Mouse (Mus musculus) ES-Bruce4 (cell line): Measurements from ENCODE around the gene Gm16223. TPM values are rescaled to one million over a fixed set of nuclear protein-coding genes. Genes with fewer than 3 reads are reported as not detected.

Experiments used
- H3K27ac ChIP-seq: 2 replicates; pipeline ENCODE4 v1.5.1; 2012; ENCODE audit warnings: low read length, inconsistent platforms; ENCODE audit not compliant: insufficient read depth
- H3K27me3 ChIP-seq: 2 replicates; pipeline ENCODE4 v1.6.1; 2012; ENCODE audit warnings: mild to moderate bottlenecking, low read length, inconsistent platforms; ENCODE audit not compliant: control insufficient read depth, poor library complexity, insufficient read depth, severe bottlenecking
- H3K36me3 ChIP-seq: 2 replicates; pipeline ENCODE4 v1.6.1; 2012; ENCODE audit warnings: inconsistent platforms, mild to moderate bottlenecking, low read length, moderate library complexity; ENCODE audit not compliant: control insufficient read depth, poor library complexity, insufficient read depth, severe bottlenecking
- H3K4me1 ChIP-seq: one replicate; pipeline ENCODE4 v1.8.1; 2011; ENCODE audit warnings: low read length; ENCODE audit not compliant: control insufficient read depth, insufficient read depth
- H3K4me3 ChIP-seq: 2 replicates; pipeline ENCODE4 v1.5.1; 2011; ENCODE audit warnings: low read depth, mild to moderate bottlenecking, low read length
- H3K9ac ChIP-seq: 2 replicates; pipeline ENCODE4 v1.6.1; 2012; ENCODE audit warnings: low read depth, mild to moderate bottlenecking, inconsistent platforms; ENCODE audit not compliant: poor library complexity, severe bottlenecking
- H3K9me3 ChIP-seq: replicated peaks from 2 replicates; pipeline ENCODE4 v1.6.1; 2012; ENCODE audit warnings: mild to moderate bottlenecking, low read length, inconsistent platforms; ENCODE audit not compliant: control insufficient read depth, poor library complexity, insufficient read depth, severe bottlenecking
- CTCF ChIP-seq: IDR thresholded peaks from one replicate; pipeline ENCODE4 v1.8.1; 2011; ENCODE audit warnings: low read depth, low read length
- EP300 ChIP-seq: IDR thresholded peaks from 2 replicates; pipeline ENCODE4 v1.6.1; 2011; ENCODE audit warnings: low read depth, low read length; ENCODE audit not compliant: insufficient read depth
- POLR2A ChIP-seq: IDR thresholded peaks from one replicate; pipeline ENCODE4 v1.8.1; 2011; ENCODE audit warnings: low read length; ENCODE audit not compliant: insufficient read depth
- polyA plus RNA-seq: library from polyadenylated mRNA; stranded (reverse); fragments of >200 nt; gene quantifications from 2 replicates; pipeline ENCODE4 v1.2.4, GENCODE M21; 2011; ENCODE audit warnings: low read depth; ENCODE audit not compliant: missing spikeins, insufficient read depth, insufficient read length

The Gm16223 gene
- polyA plus RNA-seq = not detected in 2 replicates

DNA sequence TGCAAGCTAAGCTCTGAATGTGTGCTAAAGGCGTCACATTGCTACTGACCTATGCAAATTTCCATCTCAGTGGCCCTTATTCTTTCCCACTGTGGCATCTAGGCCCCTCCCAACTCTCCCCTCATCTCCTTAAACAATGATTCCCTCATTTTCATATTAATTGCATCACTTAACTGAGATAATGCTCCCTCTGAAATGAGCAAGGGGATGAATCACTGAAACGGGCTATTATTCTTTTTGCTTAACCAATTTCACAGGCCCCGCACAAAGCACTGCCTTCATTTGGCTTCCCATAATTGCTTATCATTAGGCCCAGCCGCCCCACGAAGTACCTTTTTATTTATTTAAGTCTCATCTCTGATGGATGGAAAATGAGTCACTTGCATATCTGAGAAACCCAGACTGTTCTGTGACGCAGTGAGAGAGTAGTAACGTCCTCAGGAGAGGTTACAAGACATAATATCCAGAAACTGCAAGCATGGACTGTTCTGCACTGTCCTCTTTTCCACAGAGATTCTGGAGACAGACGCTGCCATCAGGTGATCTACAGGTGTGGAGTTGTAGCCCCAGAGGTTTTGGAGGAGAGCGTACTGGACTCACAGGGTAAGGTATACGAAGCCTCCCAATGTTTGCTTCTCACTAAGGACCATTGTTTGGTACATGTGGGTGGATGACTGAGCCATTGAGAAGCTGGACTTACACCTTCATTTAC is at the start of gene Gm16223:
Gm16223 (plus strand) TSS at position 485 of the 712 bp plus-strand sequence.
- no peak within 1 kb of the TSS for H3K27ac ChIP-seq
- no peak within 1 kb of the TSS for H3K4me3 ChIP-seq
- H3K4me1 ChIP-seq = no peaks in the 10 kb centered on the region
- no peak within 1 kb of the TSS for H3K9ac ChIP-seq
- H3K36me3 ChIP-seq = no peaks in the 10 kb centered on the region
- H3K9me3 ChIP-seq = peaks cover 11% of the 10 kb centered on the region
- TF ChIP-seq EP300 (no peak), CTCF (no peak), POLR2A (no peak)
- no peaks in the 10 kb centered on the region for H3K27me3 ChIP-seq

DNA sequence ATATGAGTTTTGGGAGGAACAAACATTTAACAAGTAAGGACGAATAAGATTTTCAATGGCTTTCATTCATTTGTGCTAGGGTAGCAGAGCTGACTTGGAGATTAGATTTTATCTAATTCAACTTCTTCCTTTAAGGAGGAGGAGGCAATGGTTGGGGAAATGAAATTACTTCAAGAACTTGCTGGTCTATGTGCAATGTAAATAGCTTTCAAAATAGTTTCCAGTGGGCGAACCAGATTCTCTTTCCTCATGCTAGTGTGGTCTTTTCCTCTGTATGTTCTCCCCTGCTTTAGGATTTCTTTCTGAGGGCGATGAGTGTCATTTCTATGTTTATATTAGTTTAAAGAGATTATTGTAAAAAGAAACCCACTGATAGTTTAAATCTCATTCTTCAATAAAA is 45.7 kb upstream of the Gm16223 start:
- no peaks in the 10 kb centered on the region for H3K9me3 ChIP-seq
- H3K4me1 ChIP-seq = no peaks in the 10 kb centered on the region
- H3K9ac ChIP-seq = no peak overlapping the region
- H3K36me3 ChIP-seq = no peaks in the 10 kb centered on the region
- H3K27ac ChIP-seq = no peak overlapping the region
- no peaks in the 10 kb centered on the region for H3K27me3 ChIP-seq
- TF ChIP-seq CTCF = no peak
- TF ChIP-seq POLR2A = no peak
- TF ChIP-seq EP300 = no peak
- no peak overlapping the region for H3K4me3 ChIP-seq

DNA sequence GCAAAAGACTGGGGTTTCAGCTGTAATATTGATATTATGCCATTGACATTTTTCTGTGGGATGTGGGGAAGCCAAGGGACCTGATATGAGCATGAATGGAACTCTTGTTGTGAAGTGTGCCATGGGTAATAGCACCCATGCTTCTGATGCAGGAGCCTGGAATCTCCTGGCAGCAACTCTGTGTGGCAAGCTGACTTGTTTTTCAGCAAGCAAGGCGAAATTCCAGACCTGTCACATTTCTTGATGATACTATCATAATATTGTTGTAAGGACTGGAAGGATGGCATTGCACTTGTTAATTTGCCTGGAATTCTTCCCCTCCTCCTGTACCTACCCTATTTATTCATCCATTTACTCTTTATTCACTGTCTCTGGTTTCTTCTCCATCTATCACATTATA is 44.2 kb upstream of the Gm16223 start:
- H3K9me3 ChIP-seq = no peaks in the 10 kb centered on the region

DNA sequence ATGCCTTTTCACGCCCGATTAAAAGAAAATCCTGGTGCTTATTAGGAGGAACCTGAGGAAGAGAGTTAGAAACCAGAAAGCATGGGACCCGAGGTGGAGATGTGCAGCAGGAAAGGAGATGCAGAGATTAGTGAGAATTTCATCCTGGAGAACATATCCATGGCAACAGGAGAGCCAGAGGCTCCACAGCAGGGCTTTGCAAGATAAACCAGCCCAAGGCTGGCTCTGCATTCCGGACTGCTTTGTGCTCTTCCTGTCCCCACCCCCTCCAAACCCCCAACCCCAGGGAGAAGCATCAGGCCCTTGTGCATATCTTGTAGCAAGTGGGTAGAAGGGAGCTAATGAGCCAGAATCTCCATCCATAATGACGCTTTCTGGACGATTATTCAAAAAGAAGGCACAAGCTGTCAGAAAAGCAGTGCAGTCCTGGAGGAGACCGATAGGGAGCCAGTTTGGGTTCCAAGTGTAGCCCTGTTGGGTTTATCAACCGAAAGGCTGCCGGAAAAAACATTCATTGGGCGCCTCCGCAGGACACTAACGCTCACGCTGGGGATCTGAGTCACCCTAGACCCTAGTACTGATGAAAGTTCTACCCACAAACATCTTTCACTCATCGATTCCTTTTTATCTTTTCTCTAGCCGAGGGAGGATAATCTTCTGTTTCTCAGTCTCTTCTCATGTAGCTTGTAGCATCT is 31.2 kb upstream of the Gm16223 start:
- H3K27me3 ChIP-seq = no peaks in the 10 kb centered on the region

More for the DNA sequence above, 44.2 kb upstream of the Gm16223 start:
- Histone ChIP-seq H3K9ac (no peak overlapping the region), H3K36me3 (no peaks in the 10 kb centered on the region), H3K4me3 (no peak overlapping the region), H3K27ac (no peak overlapping the region), H3K4me1 (no peaks in the 10 kb centered on the region), H3K27me3 (no peaks in the 10 kb centered on the region)
- TF ChIP-seq EP300 (no peak), POLR2A (no peak), CTCF (no peak)

GRCm38 (mm10) chr5:42054636-42055035 is 13.1 kb upstream of the Gm16223 start:
- H3K9me3 ChIP-seq = no peaks in the 10 kb centered on the region
- H3K9ac ChIP-seq = no peak overlapping the region
- H3K4me1 ChIP-seq = no peaks in the 10 kb centered on the region
- no peaks in the 10 kb centered on the region for H3K36me3 ChIP-seq
- H3K4me3 ChIP-seq = no peak overlapping the region
- TF ChIP-seq POLR2A (no peak), EP300 (no peak), CTCF (no peak)
- H3K27ac ChIP-seq = no peak overlapping the region
- H3K27me3 ChIP-seq = no peaks in the 10 kb centered on the region

More for the DNA sequence above, 31.2 kb upstream of the Gm16223 start:
- Histone ChIP-seq H3K4me3 (no peak overlapping the region), H3K9ac (no peak overlapping the region), H3K4me1 (no peaks in the 10 kb centered on the region), H3K27ac (no peak overlapping the region), H3K9me3 (no peaks in the 10 kb centered on the region), H3K36me3 (no peaks in the 10 kb centered on the region)
- TF ChIP-seq POLR2A (no peak), CTCF (no peak), EP300 (no peak)

DNA sequence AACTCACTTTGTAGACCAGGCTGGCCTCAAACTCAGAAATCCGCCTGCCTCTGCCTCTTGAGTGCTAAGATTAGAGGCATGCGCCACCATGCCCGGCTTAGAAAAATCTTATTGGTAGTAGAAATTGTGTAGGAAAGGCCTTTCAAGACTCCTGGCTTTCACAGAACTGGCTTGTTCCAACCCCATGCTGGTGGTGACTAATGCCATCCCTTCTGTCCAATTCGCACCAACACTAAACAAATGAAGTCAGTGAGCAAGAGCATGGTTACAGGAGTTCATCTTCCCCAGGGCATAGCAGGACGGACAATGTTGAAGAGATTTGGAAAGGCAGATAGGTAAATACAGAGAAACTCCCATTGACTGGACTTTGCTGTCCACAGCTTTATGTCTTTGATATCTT is 12.6 kb upstream of the Gm16223 start:
- H3K9ac ChIP-seq = no peak overlapping the region
- no peak overlapping the region for H3K4me3 ChIP-seq
- H3K27ac ChIP-seq = no peak overlapping the region

More for the DNA sequence above, 12.6 kb upstream of the Gm16223 start:
- H3K36me3 ChIP-seq = no peaks in the 10 kb centered on the region
- H3K4me1 ChIP-seq = no peaks in the 10 kb centered on the region
- no peaks in the 10 kb centered on the region for H3K9me3 ChIP-seq
- TF ChIP-seq POLR2A = no peak
- TF ChIP-seq CTCF = no peak
- no peak for TF ChIP-seq EP300
- no peaks in the 10 kb centered on the region for H3K27me3 ChIP-seq
